Mouse (Mus musculus) heart, postnatal 14 days (tissue): Measurements from ENCODE around the gene Mt2. TPM values are rescaled to one million over a fixed set of nuclear protein-coding genes. Genes with fewer than 3 reads are reported as not detected.
A peak's percentile ranks its signal among the peaks of the same experiment; 100 is the strongest.

Experiments
- DNase-seq, 2 experiments: peaks; one replicate each; pipeline ENCODE4 v3.0.0; 2021 to 2022
- intact Hi-C: fragments of 180-260 bp; cut with DNase I; formaldehyde crosslinking; loops from one replicate; pipeline ENCODE4 v1.15.1; 2025
- total RNA-seq, 2 experiments: library from RNA; stranded (reverse); gene quantifications; 2 replicates each; pipeline ENCODE4 v1.2.3; 2021

Gene Mt2
- total RNA-seq, 2 experiments from 2014 or later = 71.0 to 71.3 TPM

GRCm38 (mm10) chr8:94169547-94169946 is 2.9 kb upstream of the Mt2 start:
- intact Hi-C loops = no loop called here
- no peak for DNase-seq

- peak; percentile 40 to 44 for DNase-seq
- intact Hi-C loops = no loop called here
These were observed 1.1 kb upstream of the Mt2 start for GRCm38 (mm10) chr8:94171321-94171755.

- DNase-seq = peak in 1 of 2 experiments; percentile 18
These were observed 607 bp downstream of the Mt2 start for GRCm38 (mm10) chr8:94172809-94173732.

GRCm38 (mm10) chr8:94173848-94174403 is 1.5 kb downstream of the Mt2 start:
- intact Hi-C loops = no loop called here
- no peak for DNase-seq

More at GRCm38 (mm10) chr8:94172809-94173732, 607 bp downstream of the Mt2 start:
- intact Hi-C loops = no loop called here

GRCm38 (mm10) chr8:94174619-94175213 is 2.3 kb downstream of the Mt2 start:
- intact Hi-C loops = no loop called here
- DNase-seq = no peak

GRCm38 (mm10) chr8:94177716-94178390 is 5.4 kb downstream of the Mt2 start:
- intact Hi-C loops = no loop called here
- DNase-seq = no peak

GRCm38 (mm10) chr8:94178857-94179712 is 6.6 kb downstream of the Mt2 start, which contains the start of gene Mt1:
TSS of gene Mt1 (plus strand) at chr8:94179082.
- peak; percentile 89 to 91 for DNase-seq
- intact Hi-C loops = no loop called here

- peak; percentile 31 to 35 for DNase-seq
- intact Hi-C loops = no loop called here
These were observed 7.5 kb downstream of the Mt2 start for GRCm38 (mm10) chr8:94179713-94180560.

GRCm38 (mm10) chr8:94180561-94180908 is 8.1 kb downstream of the Mt2 start:
- intact Hi-C loops = no loop called here

GRCm38 (mm10) chr8:94182055-94182929 is 9.8 kb downstream of the Mt2 start:
- intact Hi-C loops = no loop called here
- no peak for DNase-seq

More at GRCm38 (mm10) chr8:94180561-94180908, 8.1 kb downstream of the Mt2 start:
- DNase-seq = no peak

- intact Hi-C loops = no loop called here
- DNase-seq = peak; percentile 85 to 87
These were observed 10.7 kb downstream of the Mt2 start for GRCm38 (mm10) chr8:94183117-94183516.

- intact Hi-C loops = no loop called here
- no peak for DNase-seq
These were observed 11.9 kb downstream of the Mt2 start for GRCm38 (mm10) chr8:94184357-94184843.

- no peak for DNase-seq
- intact Hi-C loops = loop anchor here (2.0 kb wide), 1 partner anchor 19 kb away; no protein-coding TSS in a partner anchor
These were observed 13.3 kb downstream of the Mt2 start for GRCm38 (mm10) chr8:94185791-94186190.

GRCm38 (mm10) chr8:94186542-94186941 is 14.1 kb downstream of the Mt2 start:
- intact Hi-C loops = loop anchor here (2.0 kb wide), 1 partner anchor 20 kb away; no protein-coding TSS in a partner anchor

GRCm38 (mm10) chr8:94187290-94188002 is 15.0 kb downstream of the Mt2 start:
- DNase-seq = no peak
- intact Hi-C loops = loop anchor here (2.0 kb wide), 1 partner anchor 21 kb away; no protein-coding TSS in a partner anchor

More at GRCm38 (mm10) chr8:94186542-94186941, 14.1 kb downstream of the Mt2 start:
- DNase-seq = peak; percentile 74 to 80

- intact Hi-C loops = no loop called here
- peak; percentile 43 to 63 for DNase-seq
These were observed 17.0 kb downstream of the Mt2 start for GRCm38 (mm10) chr8:94189275-94190031.
